Mouse (Mus musculus) liver, postnatal 0 days (tissue): ENCODE data around the gene Ankrd37.

Source experiments
- CTCF ChIP-seq: sonication (generic); IDR thresholded peaks from 2 replicates; pipeline ENCODE4 v1.5.1; 2016; ENCODE audit warnings: antibody characterized with exemption, low read depth
- EP300 ChIP-seq: IDR thresholded peaks from 2 replicates; pipeline ENCODE4 v1.6.1; 2016; ENCODE audit warnings: antibody characterized with exemption, low read depth, mild to moderate bottlenecking

DNA sequence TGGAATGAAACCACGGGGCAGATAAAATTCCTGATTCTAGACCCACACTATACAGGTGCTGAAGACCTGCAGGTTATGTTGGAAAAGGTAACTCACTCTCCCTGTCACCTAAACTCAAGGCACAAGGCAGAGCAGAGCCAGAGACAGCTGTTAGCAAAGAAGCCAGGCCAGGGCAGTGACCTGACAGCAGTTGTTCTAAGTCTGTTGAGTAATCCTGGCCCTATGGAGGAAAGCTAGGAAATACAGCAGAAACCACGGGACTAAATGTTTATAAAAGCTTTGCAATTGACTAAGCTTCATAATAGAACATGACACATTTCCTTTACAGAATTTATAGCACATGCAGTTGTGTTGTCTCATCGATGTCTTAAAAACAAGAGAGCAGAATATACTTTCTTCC is 9.9 kb downstream of the Ankrd37 start:
- TF ChIP-seq EP300 (no peak), CTCF (no peak)
